Mouse (Mus musculus) thymus, adult 2 months (tissue): Measurements from ENCODE around the gene Pusl1.

Experiments
- CTCF ChIP-seq: fragments of 200-500 bp; IDR thresholded peaks from 2 replicates; pipeline ENCODE4 v1.5.1; 2012; ENCODE audit warnings: mild to moderate bottlenecking, control low read depth, low read length, moderate library complexity, borderline replicate concordance; ENCODE audit not compliant: control insufficient read depth, poor library complexity, insufficient read depth; ENCODE audit errors: extremely low read depth
- POLR2A ChIP-seq: fragments of 200-500 bp; IDR thresholded peaks from 2 replicates; pipeline ENCODE4 v1.6.1; 2012; ENCODE audit warnings: mild to moderate bottlenecking, low read length, control low read depth, moderate library complexity; ENCODE audit not compliant: control insufficient read depth, poor library complexity, insufficient read depth; ENCODE audit errors: extremely low read depth

- TF ChIP-seq POLR2A (no peak), CTCF (no peak)
Measured at GRCm38 (mm10) chr4:155903246-155903645, 11.7 kb upstream of the Pusl1 start.
